Mouse (Mus musculus): ENCODE results near the gene Cd83. TPM values are rescaled to one million over a fixed set of nuclear protein-coding genes. Genes with fewer than 3 reads are reported as not detected.

The Cd83 gene
- polyA plus RNA-seq, 1 experiment = 4.4 TPM

DNA sequence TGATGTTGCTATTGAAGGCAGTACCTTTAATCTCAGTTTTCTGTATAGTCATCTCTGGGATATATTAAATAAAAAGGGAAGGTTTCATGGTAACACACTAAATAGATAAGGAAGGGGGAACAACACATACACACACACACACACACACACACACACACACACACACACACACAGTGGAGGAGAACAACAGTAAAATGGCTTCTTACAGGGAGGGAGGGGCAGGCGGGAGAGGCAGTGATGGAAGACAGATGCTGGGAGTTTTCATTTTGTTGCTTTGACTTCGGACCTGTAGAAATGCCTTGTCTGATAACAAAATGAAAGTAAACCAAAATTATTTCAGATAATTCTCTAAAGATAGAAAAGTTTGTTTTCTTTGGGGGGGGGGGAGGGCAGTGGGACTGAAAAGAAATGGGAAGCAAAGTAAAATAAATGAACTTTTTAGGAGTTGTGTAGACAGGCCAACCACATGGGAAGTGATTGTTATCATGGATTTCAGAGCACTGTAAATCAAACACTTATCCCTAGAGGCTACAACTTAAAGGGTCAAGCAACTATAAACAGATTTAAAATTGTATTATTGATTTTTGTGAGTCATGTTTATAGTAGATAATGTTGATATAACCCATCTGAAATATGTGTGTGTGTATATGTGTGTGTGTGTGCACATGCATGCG lies 30.0 kb upstream of the Cd83 start:
- H3K36me3 ChIP-seq (replicated peaks; ENCODE audit: low read length) = no peaks in the 10 kb centered on the region
- H3K27me3 ChIP-seq (replicated peaks) = peaks cover 11% of the 10 kb centered on the region
- no peak overlapping the region for H3K4me3 ChIP-seq (replicated peaks)
- H3K9me3 ChIP-seq = peaks cover 12% of the 10 kb centered on the region
- TF ChIP-seq GATA1 (IDR thresholded peaks at IDR 0.05; ENCODE audit: borderline replicate concordance, low read length) (no peak), FLI1 (IDR thresholded peaks at IDR 0.05; ENCODE audit: low read length) (no peak)
- no peaks in the 10 kb centered on the region for H3K4me1 ChIP-seq

DNA sequence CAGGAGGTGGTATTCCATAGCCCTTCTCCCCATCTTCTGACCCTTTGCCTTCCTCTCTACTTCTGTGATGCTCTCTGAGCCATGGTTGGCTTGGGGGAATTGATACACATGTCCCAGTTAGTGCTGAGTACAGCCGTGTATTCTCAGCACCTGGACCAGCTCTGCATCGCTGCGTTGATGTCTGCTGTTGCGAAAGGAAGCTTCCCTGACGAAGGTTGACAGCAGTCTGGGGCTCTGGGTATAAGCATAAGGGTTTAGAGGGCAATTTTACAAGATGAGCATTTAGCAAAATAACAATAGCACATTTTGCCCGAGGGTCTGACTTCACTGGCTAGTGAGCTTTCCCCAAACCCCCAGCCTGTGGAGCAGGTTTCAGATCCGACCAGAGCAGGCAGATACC lies 29.0 kb upstream of the Cd83 start:
- H3K4me3 ChIP-seq (replicated peaks) = no peak overlapping the region
- H3K36me3 ChIP-seq (replicated peaks; ENCODE audit: low read length) = no peaks in the 10 kb centered on the region
- H3K9me3 ChIP-seq = peaks cover 12% of the 10 kb centered on the region
- H3K27me3 ChIP-seq (replicated peaks) = peaks cover 14% of the 10 kb centered on the region
- no peaks in the 10 kb centered on the region for H3K4me1 ChIP-seq
- TF ChIP-seq GATA1 (IDR thresholded peaks at IDR 0.05; ENCODE audit: borderline replicate concordance, low read length) (no peak), FLI1 (IDR thresholded peaks at IDR 0.05; ENCODE audit: low read length) (no peak)

DNA sequence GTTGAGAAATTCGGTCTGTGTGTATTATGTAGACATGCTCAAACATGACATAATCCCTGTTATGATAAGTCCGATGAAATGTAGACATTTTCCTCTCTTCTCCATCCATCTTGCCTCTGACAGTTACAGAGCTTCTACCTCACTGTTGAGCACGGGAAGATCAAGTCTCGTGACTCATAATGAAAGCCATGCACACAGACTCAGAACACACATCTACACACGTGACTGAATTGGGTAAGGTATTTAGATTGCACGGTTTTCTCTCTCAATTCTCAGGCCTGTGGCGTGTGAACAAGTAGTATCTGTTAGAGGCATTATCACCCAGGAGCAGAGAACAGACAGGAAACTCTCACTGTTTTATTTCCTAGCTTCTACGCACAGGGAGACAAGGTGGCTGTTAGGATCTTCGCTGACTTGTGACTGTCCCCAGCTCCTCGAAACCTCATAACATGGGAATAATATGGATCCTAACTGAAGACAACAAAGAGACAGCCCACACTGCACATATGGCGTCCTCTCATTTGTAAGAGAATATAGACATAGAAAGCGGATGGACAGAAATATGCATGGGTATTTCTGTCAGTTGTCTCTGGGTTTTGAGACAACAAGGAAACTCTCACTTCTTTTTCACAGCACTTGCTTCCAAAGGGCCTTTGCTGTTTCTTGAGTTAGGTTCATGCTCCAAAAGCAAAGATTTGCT lies 23.3 kb upstream of the Cd83 start:
- TF ChIP-seq FLI1 (IDR thresholded peaks at IDR 0.05; ENCODE audit: low read length) = no peak
- TF ChIP-seq GATA1 (IDR thresholded peaks at IDR 0.05; ENCODE audit: borderline replicate concordance, low read length) = no peak
- Histone ChIP-seq H3K36me3 (replicated peaks; ENCODE audit: low read length) (no peaks in the 10 kb centered on the region), H3K9me3 (peaks cover 9% of the 10 kb centered on the region), H3K4me3 (replicated peaks) (no peak overlapping the region), H3K4me1 (no peaks in the 10 kb centered on the region), H3K27me3 (replicated peaks) (peaks cover 13% of the 10 kb centered on the region)

DNA sequence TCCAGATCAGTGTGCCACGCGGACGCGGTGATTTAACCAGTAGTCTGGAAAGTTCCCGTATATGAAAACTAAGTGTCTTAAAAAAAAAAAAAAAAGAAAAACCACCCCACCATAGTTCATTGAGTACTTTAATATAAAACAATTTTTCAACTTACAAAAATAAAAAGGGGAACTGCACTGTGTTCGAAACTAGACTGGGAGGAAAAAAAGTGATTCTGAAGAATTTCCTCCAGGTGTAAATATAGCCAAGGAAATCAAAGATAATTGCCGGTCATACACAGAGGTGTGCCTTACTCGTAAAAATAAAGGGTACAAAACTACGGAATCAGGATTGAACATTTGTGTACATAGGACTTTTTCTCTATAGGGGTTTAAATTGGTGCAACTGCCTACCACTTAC lies 21.7 kb upstream of the Cd83 start:
- Histone ChIP-seq H3K4me1 (peaks cover 3% of the 10 kb centered on the region; the same call in 1 of the 2 replicates), H3K9me3 (peaks cover 9% of the 10 kb centered on the region), H3K4me3 (replicated peaks) (no peak overlapping the region), H3K36me3 (replicated peaks; ENCODE audit: low read length) (no peaks in the 10 kb centered on the region), H3K27me3 (replicated peaks) (peaks cover 15% of the 10 kb centered on the region)
- TF ChIP-seq FLI1 (IDR thresholded peaks at IDR 0.05; ENCODE audit: low read length) (no peak), GATA1 (IDR thresholded peaks at IDR 0.05; ENCODE audit: borderline replicate concordance, low read length) (no peak)

DNA sequence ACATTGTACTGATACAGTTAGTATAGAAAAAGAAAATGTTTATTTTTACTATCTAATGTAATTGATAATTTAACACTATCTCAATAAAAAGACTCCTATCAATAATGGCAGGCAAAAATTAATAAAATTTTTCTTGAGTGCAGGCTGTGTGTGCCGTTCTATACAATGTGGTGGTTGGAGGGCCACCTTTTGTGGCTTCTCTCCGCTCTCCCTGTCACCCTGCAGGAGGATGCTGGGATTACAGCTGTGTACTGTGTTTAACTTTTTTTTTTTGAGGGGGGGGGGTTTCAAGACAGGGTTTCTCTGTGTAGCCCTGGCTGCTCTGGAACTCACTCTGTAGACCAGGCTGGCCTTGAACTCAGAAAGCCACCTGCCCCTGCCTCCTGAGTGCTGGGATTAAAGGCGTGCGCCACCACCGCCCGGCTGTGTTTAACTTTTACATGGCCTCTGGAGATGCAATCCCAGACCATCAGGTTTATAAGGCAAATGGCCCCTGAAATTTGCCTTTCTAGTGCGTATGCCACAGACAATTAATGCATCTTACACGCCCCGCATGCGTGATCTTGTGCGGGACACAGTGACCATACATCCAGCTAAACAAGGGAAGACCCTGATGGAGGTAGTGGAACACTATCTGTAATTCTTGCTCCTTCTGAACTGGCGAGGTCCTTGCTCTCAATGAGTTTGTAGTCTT lies 21.1 kb upstream of the Cd83 start:
- Histone ChIP-seq H3K36me3 (replicated peaks; ENCODE audit: low read length) (no peaks in the 10 kb centered on the region), H3K4me3 (replicated peaks) (no peak overlapping the region), H3K27me3 (replicated peaks) (peaks cover 19% of the 10 kb centered on the region), H3K4me1 (peaks cover 3% of the 10 kb centered on the region; the same call in 1 of the 2 replicates), H3K9me3 (peaks cover 9% of the 10 kb centered on the region)
- TF ChIP-seq GATA1 (IDR thresholded peaks at IDR 0.05; ENCODE audit: borderline replicate concordance, low read length) = no peak
- TF ChIP-seq FLI1 (IDR thresholded peaks at IDR 0.05; ENCODE audit: low read length) = no peak

DNA sequence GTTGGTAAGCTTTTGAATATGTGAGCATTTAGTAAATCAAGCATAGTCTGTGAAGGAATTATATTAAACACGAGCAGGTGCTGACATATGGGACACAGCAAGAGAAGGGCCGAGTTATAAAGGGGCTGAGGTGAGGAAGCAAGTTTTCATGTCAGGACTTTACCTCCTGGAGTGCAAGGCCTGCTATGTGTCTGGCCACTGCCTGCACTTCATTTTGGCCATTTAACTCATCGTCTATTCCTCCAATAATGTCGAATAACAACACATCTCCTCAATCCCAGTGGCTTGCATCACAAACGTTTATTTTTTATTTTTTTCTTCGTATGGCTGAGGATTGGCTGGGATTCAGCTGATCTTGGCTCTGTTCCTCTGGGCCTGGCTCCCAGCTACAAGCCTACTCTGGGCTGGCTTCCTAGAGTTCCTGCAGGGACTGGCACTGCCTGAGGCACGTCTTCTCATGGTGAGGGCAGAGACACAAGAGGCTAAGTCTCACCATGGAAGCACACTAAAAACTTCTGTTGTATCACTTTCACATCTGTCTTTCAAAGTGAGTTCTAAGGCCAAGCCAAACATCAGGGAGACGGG lies 20.5 kb upstream of the Cd83 start:
- H3K27me3 ChIP-seq (replicated peaks) = peaks cover 20% of the 10 kb centered on the region
- H3K4me1 ChIP-seq = peaks cover 3% of the 10 kb centered on the region; the same call in 1 of the 2 replicates
- H3K36me3 ChIP-seq (replicated peaks; ENCODE audit: low read length) = no peaks in the 10 kb centered on the region
- TF ChIP-seq FLI1 (IDR thresholded peaks at IDR 0.05; ENCODE audit: low read length) (no peak), GATA1 (IDR thresholded peaks at IDR 0.05; ENCODE audit: borderline replicate concordance, low read length) (no peak)
- no peak overlapping the region for H3K4me3 ChIP-seq (replicated peaks)
- peaks cover 4% of the 10 kb centered on the region for H3K9me3 ChIP-seq

DNA sequence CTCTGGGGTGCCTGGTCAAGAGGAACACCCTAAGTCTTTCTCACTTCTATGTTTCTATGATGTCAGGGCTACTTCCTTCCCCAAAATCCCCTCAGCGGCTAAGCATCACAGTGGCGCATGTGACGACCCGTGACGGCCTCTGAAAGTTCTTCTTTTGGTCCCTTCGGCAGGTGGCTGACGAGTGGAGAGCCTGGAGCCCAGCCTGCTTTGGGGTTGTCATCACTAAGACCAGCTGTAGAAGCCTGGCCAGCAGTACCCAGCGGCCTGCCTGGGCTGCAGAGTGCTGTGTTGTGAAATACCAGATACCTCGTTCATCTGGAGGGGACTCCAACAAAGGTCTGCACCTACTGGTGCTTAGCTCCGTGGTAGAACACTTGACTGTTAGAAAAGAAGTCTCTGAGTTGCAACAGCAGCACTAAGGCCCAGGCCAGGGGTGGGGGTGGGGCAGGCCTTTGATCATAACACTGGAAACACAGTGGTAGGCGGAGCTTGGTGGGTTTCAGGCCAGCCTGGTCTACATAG lies 19.2 kb upstream of the Cd83 start:
- no peak for TF ChIP-seq FLI1 (IDR thresholded peaks at IDR 0.05; ENCODE audit: low read length)
- no peak for TF ChIP-seq GATA1 (IDR thresholded peaks at IDR 0.05; ENCODE audit: borderline replicate concordance, low read length)
- Histone ChIP-seq H3K36me3 (replicated peaks; ENCODE audit: low read length) (no peaks in the 10 kb centered on the region), H3K9me3 (no peaks in the 10 kb centered on the region), H3K4me3 (replicated peaks) (no peak overlapping the region), H3K4me1 (peaks cover 3% of the 10 kb centered on the region; the same call in 1 of the 2 replicates), H3K27me3 (replicated peaks) (peaks cover 20% of the 10 kb centered on the region)

DNA sequence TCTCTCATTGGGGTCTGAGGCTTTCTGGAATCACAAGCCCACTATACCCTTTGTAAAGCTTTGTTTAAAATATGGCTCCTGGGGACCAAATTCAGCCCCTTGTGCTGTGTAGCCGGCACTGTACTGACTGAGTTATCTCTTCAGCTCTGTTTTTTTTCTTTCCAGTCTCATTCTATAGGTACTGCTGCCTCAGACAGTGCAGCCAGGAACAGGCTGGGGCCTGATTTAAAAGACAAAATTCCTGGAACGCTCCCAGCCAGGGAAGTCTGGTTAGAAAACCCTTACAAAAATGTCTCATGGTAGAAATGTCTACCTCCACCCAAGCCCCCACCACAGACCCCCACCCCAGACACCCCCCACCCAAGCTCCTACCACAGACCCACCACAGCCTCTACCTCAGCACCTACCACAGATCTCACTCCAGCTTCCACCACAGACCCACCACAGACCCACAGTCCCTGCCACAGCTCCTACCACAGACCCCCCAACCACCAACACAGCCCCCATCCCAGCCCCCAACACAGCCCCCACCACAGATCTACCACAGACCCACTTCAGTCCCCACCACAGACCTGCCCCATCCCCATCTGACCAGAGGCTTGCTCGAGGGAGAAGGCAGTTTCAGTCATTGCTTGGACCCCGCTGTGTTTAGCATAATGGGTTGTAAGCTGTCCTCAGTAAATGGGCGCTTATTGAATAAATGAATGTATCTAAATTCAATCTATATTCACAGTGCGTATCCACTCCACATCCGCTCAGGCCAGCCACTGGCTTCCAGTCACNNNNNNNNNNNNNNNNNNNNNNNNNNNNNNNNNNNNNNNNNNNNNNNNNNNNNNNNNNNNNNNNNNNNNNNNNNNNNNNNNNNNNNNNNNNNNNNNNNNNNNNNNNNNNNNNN lies 17.5 kb upstream of the Cd83 start:
- Histone ChIP-seq H3K27me3 (replicated peaks) (peaks cover 23% of the 10 kb centered on the region), H3K9me3 (no peaks in the 10 kb centered on the region), H3K36me3 (replicated peaks; ENCODE audit: low read length) (no peaks in the 10 kb centered on the region), H3K4me1 (peaks cover 3% of the 10 kb centered on the region; the same call in 1 of the 2 replicates), H3K4me3 (replicated peaks) (no peak overlapping the region)
- no peak for TF ChIP-seq FLI1 (IDR thresholded peaks at IDR 0.05; ENCODE audit: low read length)
- TF ChIP-seq GATA1 (IDR thresholded peaks at IDR 0.05; ENCODE audit: borderline replicate concordance, low read length) = no peak

DNA sequence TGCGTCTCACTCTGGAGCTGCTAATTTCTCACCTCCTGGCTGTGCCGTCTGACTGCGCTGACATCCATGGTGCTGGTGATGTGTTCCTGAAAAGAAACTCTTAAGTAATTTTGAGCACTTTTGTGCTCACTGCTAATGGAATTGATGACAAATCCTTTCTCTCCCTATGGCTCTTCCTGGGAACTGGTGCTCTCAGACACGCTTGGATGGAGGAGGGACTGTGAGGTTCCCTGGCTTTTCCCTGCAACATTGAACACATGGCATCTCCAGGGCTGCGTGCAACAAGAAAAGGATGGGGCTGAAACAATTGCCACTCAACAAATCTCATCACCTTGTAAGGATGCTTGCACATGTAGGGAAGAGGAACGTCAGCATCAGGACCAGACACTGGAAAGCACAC lies 11.6 kb upstream of the Cd83 start:
- Histone ChIP-seq H3K4me1 (no peaks in the 10 kb centered on the region), H3K9me3 (no peaks in the 10 kb centered on the region), H3K4me3 (replicated peaks) (no peak overlapping the region), H3K36me3 (replicated peaks; ENCODE audit: low read length) (no peaks in the 10 kb centered on the region), H3K27me3 (replicated peaks) (peaks cover 55% of the 10 kb centered on the region)
- TF ChIP-seq FLI1 (IDR thresholded peaks at IDR 0.05; ENCODE audit: low read length) (no peak), GATA1 (IDR thresholded peaks at IDR 0.05; ENCODE audit: borderline replicate concordance, low read length) (no peak)

Measured in megakaryocyte, embryonic 14.5 days (primary cell).